Mouse (Mus musculus): ENCODE measurements around the gene Copb1. TPM values are rescaled to one million over a fixed set of nuclear protein-coding genes. Genes with fewer than 3 reads are reported as not detected.
A peak's percentile ranks its signal among the peaks of the same experiment; 100 is the strongest.

The Copb1 gene
- polyA plus RNA-seq, 1 experiment from 2014 or later, result 49.5 TPM

- no peak for ATAC-seq (ENCODE audit: low read depth)
- Histone ChIP-seq H3K4me1 (ENCODE audit: control insufficient read depth, low read depth, low read length) (no peaks in the 10 kb centered on the region), H3K27me3 (ENCODE audit: control insufficient read depth, insufficient read depth, low read depth, low read length) (no peaks in the 10 kb centered on the region), H3K9me3 (replicated peaks; ENCODE audit: control insufficient read depth, low read length) (no peaks in the 10 kb centered on the region), H3K9ac (ENCODE audit: low read depth, low read length) (no peak overlapping the region), H3K27ac (ENCODE audit: low read length) (no peak overlapping the region), H3K36me3 (ENCODE audit: control insufficient read depth, insufficient read depth) (peaks cover 24% of the 10 kb centered on the region), H3K4me3 (ENCODE audit: low read depth, low read length) (no peak overlapping the region), H3K4me2 (ENCODE audit: low read depth, low read length) (no peak overlapping the region)
- 83% methylated on average over 7 of the region's 7 CpGs for WGBS (ENCODE audit: insufficient replicate concordance)
These were observed 21.5 kb downstream of the Copb1 start for GRCm38 (mm10) chr7:114232982-114233381.

- WGBS (ENCODE audit: insufficient replicate concordance), result 78% methylated on average over 3 of the region's 3 CpGs
- no peak overlapping the region for H3K27ac ChIP-seq (ENCODE audit: low read length)
- H3K9me3 ChIP-seq (replicated peaks; ENCODE audit: control insufficient read depth, low read length), result no peaks in the 10 kb centered on the region
- no peaks in the 10 kb centered on the region for H3K27me3 ChIP-seq (ENCODE audit: control insufficient read depth, insufficient read depth, low read depth, low read length)
- H3K4me3 ChIP-seq (ENCODE audit: low read depth, low read length), result no peak overlapping the region
- peak; percentile 60 for ATAC-seq (ENCODE audit: low read depth)
- H3K4me1 ChIP-seq (ENCODE audit: control insufficient read depth, low read depth, low read length), result no peaks in the 10 kb centered on the region
- H3K36me3 ChIP-seq (ENCODE audit: control insufficient read depth, insufficient read depth), result peaks cover 18% of the 10 kb centered on the region
- H3K4me2 ChIP-seq (ENCODE audit: low read depth, low read length), result no peak overlapping the region
- H3K9ac ChIP-seq (ENCODE audit: low read depth, low read length), result no peak overlapping the region
These were observed 22.7 kb downstream of the Copb1 start for GRCm38 (mm10) chr7:114231857-114232256.

GRCm38 (mm10) chr7:114226521-114226920 is 28.0 kb downstream of the Copb1 start:
- Histone ChIP-seq H3K36me3 (ENCODE audit: control insufficient read depth, insufficient read depth) (peaks cover 12% of the 10 kb centered on the region), H3K9me3 (replicated peaks; ENCODE audit: control insufficient read depth, low read length) (no peaks in the 10 kb centered on the region), H3K4me1 (ENCODE audit: control insufficient read depth, low read depth, low read length) (no peaks in the 10 kb centered on the region), H3K27ac (ENCODE audit: low read length) (no peak overlapping the region), H3K27me3 (ENCODE audit: control insufficient read depth, insufficient read depth, low read depth, low read length) (no peaks in the 10 kb centered on the region), H3K9ac (ENCODE audit: low read depth, low read length) (no peak overlapping the region), H3K4me3 (ENCODE audit: low read depth, low read length) (no peak overlapping the region), H3K4me2 (ENCODE audit: low read depth, low read length) (no peak overlapping the region)
- WGBS (ENCODE audit: insufficient replicate concordance), result 76% methylated on average over 1 of the region's 1 CpGs
- no peak for ATAC-seq (ENCODE audit: low read depth)

GRCm38 (mm10) chr7:114220433-114220832 is 34.1 kb downstream of the Copb1 start:
- peaks cover 4% of the 10 kb centered on the region for H3K36me3 ChIP-seq (ENCODE audit: control insufficient read depth, insufficient read depth)
- 47% methylated on average over 4 of the region's 4 CpGs for WGBS (ENCODE audit: insufficient replicate concordance)
- H3K9ac ChIP-seq (ENCODE audit: low read depth, low read length), result no peak overlapping the region
- H3K4me3 ChIP-seq (ENCODE audit: low read depth, low read length), result no peak overlapping the region
- H3K4me1 ChIP-seq (ENCODE audit: control insufficient read depth, low read depth, low read length), result no peaks in the 10 kb centered on the region; the same call in 1 of the 2 replicates
- no peak overlapping the region for H3K4me2 ChIP-seq (ENCODE audit: low read depth, low read length)
- no peaks in the 10 kb centered on the region for H3K9me3 ChIP-seq (replicated peaks; ENCODE audit: control insufficient read depth, low read length)
- no peak for ATAC-seq (ENCODE audit: low read depth)
- H3K27me3 ChIP-seq (ENCODE audit: control insufficient read depth, insufficient read depth, low read depth, low read length), result no peaks in the 10 kb centered on the region
- H3K27ac ChIP-seq (ENCODE audit: low read length), result no peak overlapping the region

- Histone ChIP-seq H3K4me3 (ENCODE audit: low read depth, low read length) (no peak overlapping the region), H3K36me3 (ENCODE audit: control insufficient read depth, insufficient read depth) (peaks cover 4% of the 10 kb centered on the region), H3K27ac (ENCODE audit: low read length) (no peak overlapping the region), H3K9me3 (replicated peaks; ENCODE audit: control insufficient read depth, low read length) (no peaks in the 10 kb centered on the region), H3K27me3 (ENCODE audit: control insufficient read depth, insufficient read depth, low read depth, low read length) (no peaks in the 10 kb centered on the region), H3K4me2 (ENCODE audit: low read depth, low read length) (no peak overlapping the region), H3K9ac (ENCODE audit: low read depth, low read length) (no peak overlapping the region), H3K4me1 (ENCODE audit: control insufficient read depth, low read depth, low read length) (no peaks in the 10 kb centered on the region; the same call in 1 of the 2 replicates)
- WGBS (ENCODE audit: insufficient replicate concordance), result 32% methylated on average over 2 of the region's 2 CpGs
- ATAC-seq (ENCODE audit: low read depth), result no peak
These were observed 37.6 kb downstream of the Copb1 start for GRCm38 (mm10) chr7:114216908-114217307.

GRCm38 (mm10) chr7:114214385-114214784 is 40.1 kb downstream of the Copb1 start:
- no peak for ATAC-seq (ENCODE audit: low read depth)
- 84% methylated on average over 1 of the region's 1 CpGs for WGBS (ENCODE audit: insufficient replicate concordance)
- Histone ChIP-seq H3K27me3 (ENCODE audit: control insufficient read depth, insufficient read depth, low read depth, low read length) (no peaks in the 10 kb centered on the region), H3K9me3 (replicated peaks; ENCODE audit: control insufficient read depth, low read length) (no peaks in the 10 kb centered on the region), H3K4me1 (ENCODE audit: control insufficient read depth, low read depth, low read length) (no peaks in the 10 kb centered on the region; the same call in 1 of the 2 replicates), H3K27ac (ENCODE audit: low read length) (no peak overlapping the region), H3K4me2 (ENCODE audit: low read depth, low read length) (no peak overlapping the region), H3K36me3 (ENCODE audit: control insufficient read depth, insufficient read depth) (peaks cover 4% of the 10 kb centered on the region; the same call in 1 of the 2 replicates), H3K9ac (ENCODE audit: low read depth, low read length) (no peak overlapping the region), H3K4me3 (ENCODE audit: low read depth, low read length) (no peak overlapping the region)

GRCm38 (mm10) chr7:114213537-114213936 is 41.0 kb downstream of the Copb1 start:
- Histone ChIP-seq H3K4me3 (ENCODE audit: low read depth, low read length) (no peak overlapping the region), H3K9me3 (replicated peaks; ENCODE audit: control insufficient read depth, low read length) (no peaks in the 10 kb centered on the region), H3K36me3 (ENCODE audit: control insufficient read depth, insufficient read depth) (peaks cover 4% of the 10 kb centered on the region; the same call in 1 of the 2 replicates), H3K27me3 (ENCODE audit: control insufficient read depth, insufficient read depth, low read depth, low read length) (no peaks in the 10 kb centered on the region), H3K4me2 (ENCODE audit: low read depth, low read length) (no peak overlapping the region), H3K4me1 (ENCODE audit: control insufficient read depth, low read depth, low read length) (no peaks in the 10 kb centered on the region; the same call in 1 of the 2 replicates), H3K27ac (ENCODE audit: low read length) (no peak overlapping the region), H3K9ac (ENCODE audit: low read depth, low read length) (no peak overlapping the region)
- ATAC-seq (ENCODE audit: low read depth), result no peak
- 50% methylated on average over 2 of the region's 2 CpGs for WGBS (ENCODE audit: insufficient replicate concordance)

GRCm38 (mm10) chr7:114210618-114211017 is 43.9 kb downstream of the Copb1 start:
- ATAC-seq (ENCODE audit: low read depth), result no peak
- WGBS (ENCODE audit: insufficient replicate concordance), result 73% methylated on average over 3 of the region's 3 CpGs
- H3K27ac ChIP-seq (ENCODE audit: low read length), result no peak overlapping the region
- H3K9ac ChIP-seq (ENCODE audit: low read depth, low read length), result no peak overlapping the region
- no peak overlapping the region for H3K4me2 ChIP-seq (ENCODE audit: low read depth, low read length)
- no peaks in the 10 kb centered on the region for H3K9me3 ChIP-seq (replicated peaks; ENCODE audit: control insufficient read depth, low read length)
- H3K4me1 ChIP-seq (ENCODE audit: control insufficient read depth, low read depth, low read length), result no peaks in the 10 kb centered on the region
- no peaks in the 10 kb centered on the region for H3K27me3 ChIP-seq (ENCODE audit: control insufficient read depth, insufficient read depth, low read depth, low read length)
- no peaks in the 10 kb centered on the region; the same call in 1 of the 2 replicates for H3K36me3 ChIP-seq (ENCODE audit: control insufficient read depth, insufficient read depth)
- no peak overlapping the region for H3K4me3 ChIP-seq (ENCODE audit: low read depth, low read length)

GRCm38 (mm10) chr7:114209841-114210240 is 44.7 kb downstream of the Copb1 start:
- Histone ChIP-seq H3K4me3 (ENCODE audit: low read depth, low read length) (no peak overlapping the region), H3K36me3 (ENCODE audit: control insufficient read depth, insufficient read depth) (no peaks in the 10 kb centered on the region; the same call in 1 of the 2 replicates), H3K27me3 (ENCODE audit: control insufficient read depth, insufficient read depth, low read depth, low read length) (no peaks in the 10 kb centered on the region), H3K4me1 (ENCODE audit: control insufficient read depth, low read depth, low read length) (no peaks in the 10 kb centered on the region), H3K4me2 (ENCODE audit: low read depth, low read length) (no peak overlapping the region), H3K9me3 (replicated peaks; ENCODE audit: control insufficient read depth, low read length) (no peaks in the 10 kb centered on the region), H3K9ac (ENCODE audit: low read depth, low read length) (no peak overlapping the region), H3K27ac (ENCODE audit: low read length) (no peak overlapping the region)
- WGBS (ENCODE audit: insufficient replicate concordance), result 68% methylated on average over 1 of the region's 1 CpGs
- no peak for ATAC-seq (ENCODE audit: low read depth)
